Mouse (Mus musculus) spleen, postnatal 10 days (tissue): ENCODE results near the gene Pafah2.

Experiments used
- DNase-seq, 2 experiments: peaks; one replicate each; pipeline ENCODE4 v3.0.0; 2021 to 2022; ENCODE audit warnings: low spot score in 2 of 2

The Pafah2 gene

GRCm38 (mm10) chr4:134460277-134460676 lies 64.2 kb downstream of the Pafah2 start:
- DNase-seq: peak in 1 of 2 experiments; percentile 66

DNA sequence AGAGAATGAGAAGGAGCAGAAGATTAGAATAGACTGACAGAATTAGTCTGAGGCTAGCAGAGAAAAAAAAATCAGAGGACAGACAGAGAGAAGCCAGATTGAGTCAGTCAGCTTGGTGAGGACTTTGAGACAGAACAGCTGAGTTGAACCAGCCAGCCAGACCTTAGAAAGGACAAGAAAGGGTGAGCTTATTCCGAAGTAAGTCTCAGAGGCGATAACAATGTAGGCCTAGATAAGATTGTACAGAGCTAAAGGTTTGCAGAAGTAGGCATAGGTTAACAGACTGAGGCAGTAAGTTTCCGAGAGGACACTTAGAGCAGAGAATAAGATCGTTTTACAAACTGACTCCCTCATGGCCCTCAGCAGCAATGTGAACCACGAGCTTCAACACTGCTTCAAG lies 65.1 kb downstream of the Pafah2 start:
- DNase-seq: no peak

GRCm38 (mm10) chr4:134465789-134466188 lies 69.7 kb downstream of the Pafah2 start:
- no peak for DNase-seq

DNA sequence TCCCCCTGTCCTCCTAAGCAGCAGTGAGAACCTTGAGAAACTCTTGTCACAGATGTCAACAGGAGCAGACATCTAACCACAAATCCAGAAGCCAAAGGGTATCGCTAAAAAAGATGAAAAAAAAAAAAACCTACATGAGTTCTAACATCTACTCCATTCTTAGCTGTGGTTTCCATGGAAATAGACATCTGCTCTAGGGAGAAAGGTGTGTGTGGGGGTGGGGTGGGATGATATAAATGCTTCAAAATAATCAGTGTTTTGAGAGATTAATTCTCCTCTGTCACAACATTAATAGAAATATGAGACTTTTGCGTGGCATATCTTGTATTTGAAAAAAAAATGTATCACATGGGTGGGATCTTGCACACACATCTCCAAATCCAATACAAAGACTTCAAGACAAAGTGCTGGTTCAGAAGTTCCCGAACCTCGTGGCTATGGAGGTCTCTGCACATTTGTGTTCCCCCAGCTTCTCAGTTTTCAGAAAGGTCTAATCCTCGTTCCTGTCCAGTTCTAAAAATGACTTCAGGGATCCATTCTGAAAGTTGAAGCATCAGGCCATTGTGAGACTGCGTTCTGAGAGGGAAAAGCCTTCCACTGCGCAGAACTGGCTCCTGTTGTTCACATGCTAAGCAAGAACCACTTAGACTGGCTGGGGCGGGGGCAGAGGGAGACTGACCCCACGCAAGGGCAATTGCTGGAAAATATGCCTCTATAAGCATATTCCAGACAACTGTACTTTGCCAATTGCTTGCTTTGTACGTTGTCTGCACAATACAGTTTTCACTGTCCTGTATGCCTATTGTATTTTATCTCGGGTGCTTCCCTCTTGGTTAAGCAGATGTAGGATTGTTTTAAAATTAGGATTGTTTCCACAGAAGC lies 70.5 kb downstream of the Pafah2 start:
- DNase-seq: no peak

- peak; percentile 50 to 55 for DNase-seq
Observed at GRCm38 (mm10) chr4:134467435-134468214, 71.5 kb downstream of the Pafah2 start.

GRCm38 (mm10) chr4:134468215-134468575 lies 72.1 kb downstream of the Pafah2 start, which contains the start of gene Stmn1:
Gene Stmn1 (plus strand): TSS chr4:134468320.
- DNase-seq: peak; percentile 89 to 96

GRCm38 (mm10) chr4:134468578-134469266 lies 72.6 kb downstream of the Pafah2 start:
- DNase-seq: peak; percentile 98 to 100

DNA sequence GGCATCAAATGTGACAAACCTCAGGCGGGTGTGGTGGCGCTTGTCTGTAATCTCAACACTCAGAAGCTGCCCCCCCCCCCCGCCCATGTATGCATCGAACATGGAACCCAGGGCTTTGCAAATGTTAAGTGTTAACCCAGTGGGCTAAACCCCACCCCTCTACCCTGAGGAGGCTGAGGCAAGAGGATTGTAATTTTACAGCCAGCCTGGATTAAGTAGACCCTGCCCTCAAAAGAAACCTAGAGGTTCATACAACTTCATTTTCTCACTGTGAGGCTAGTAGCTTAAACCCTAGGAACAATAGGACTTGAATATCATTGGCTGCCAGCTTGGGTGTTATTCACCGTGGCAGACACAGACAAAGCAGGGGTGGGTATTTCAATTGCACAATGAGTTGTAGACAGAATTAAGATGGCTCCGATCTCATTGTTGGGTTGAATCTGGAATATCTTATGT lies 73.2 kb downstream of the Pafah2 start:
- no peak for DNase-seq

DNA sequence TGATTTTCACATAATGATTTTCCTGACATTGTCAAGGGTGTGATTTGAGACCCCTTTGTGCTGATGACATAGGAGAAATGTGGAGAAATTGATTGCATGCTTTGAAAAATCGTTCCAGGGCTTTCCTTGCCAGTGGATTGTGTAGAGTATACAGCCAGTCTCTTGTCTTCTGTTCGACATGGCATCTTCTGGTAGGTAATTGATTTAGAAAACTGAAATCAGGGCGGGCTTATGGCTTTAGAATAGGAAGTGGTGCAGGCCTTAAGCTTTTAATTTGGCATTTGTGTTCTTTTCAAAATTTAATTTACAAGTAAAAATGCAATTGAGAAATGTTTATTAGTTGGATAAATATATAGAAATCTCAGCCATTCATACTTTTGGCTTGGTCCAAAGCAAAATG lies 73.9 kb downstream of the Pafah2 start:
- DNase-seq: no peak

- DNase-seq: no peak
Observed at GRCm38 (mm10) chr4:134471469-134471868, 75.3 kb downstream of the Pafah2 start.

- DNase-seq: no peak
Observed at GRCm38 (mm10) chr4:134473764-134474163, 77.6 kb downstream of the Pafah2 start.

- no peak for DNase-seq
Observed at GRCm38 (mm10) chr4:134474240-134474639, 78.1 kb downstream of the Pafah2 start.

DNA sequence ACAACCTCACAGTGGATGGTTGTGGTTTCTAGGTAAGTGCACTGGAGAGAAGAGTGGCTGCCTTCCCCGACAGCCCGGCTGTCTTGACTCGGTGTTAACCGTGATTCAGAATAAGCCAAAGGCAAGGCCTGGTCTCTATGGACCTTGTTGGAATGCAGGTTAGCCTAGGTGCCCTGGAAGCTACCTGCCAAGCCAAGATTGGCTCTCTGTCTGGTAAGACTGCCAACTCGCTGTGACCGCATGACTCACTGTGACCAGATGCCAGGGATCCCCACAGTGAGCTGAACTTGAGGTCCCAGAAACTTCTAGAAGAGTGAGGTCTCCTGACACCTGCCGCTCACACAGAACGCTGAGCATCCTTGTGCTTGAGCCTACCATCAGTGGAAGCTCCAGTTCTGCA lies 80.8 kb downstream of the Pafah2 start:
- no peak for DNase-seq
